Mouse (Mus musculus) embryonic facial prominence, embryonic 14.5 days (tissue): Measurements from ENCODE around the gene Cacna1i. TPM values are rescaled to one million over a fixed set of nuclear protein-coding genes. Genes with fewer than 3 reads are reported as not detected.
A peak's percentile ranks its signal among the peaks of the same experiment; 100 is the strongest.

Experiments used
- ATAC-seq: fragments of 200-750 bp; cut with Nextera tagmentation; 2 replicates; pipeline ENCODE4 v1.8.0; 2017; ENCODE audit warnings: low read depth, moderate number of reproducible peaks, moderate TSS enrichment
- DNase-seq: peaks from one replicate; pipeline ENCODE4 v3.0.0-alpha.2; 2015; ENCODE audit warnings: low spot score
- H3K27ac ChIP-seq: fragments of 300-500 bp; sonication (generic); replicated peaks from 2 replicates; pipeline ENCODE4 v1.5.1; 2014; ENCODE audit warnings: low read depth, mild to moderate bottlenecking, low read length, moderate library complexity
- H3K27me3 ChIP-seq: fragments of 300-500 bp; sonication (generic); replicated peaks from 2 replicates; pipeline ENCODE4 v1.6.1; 2014; ENCODE audit warnings: low read length; ENCODE audit not compliant: control insufficient read depth, insufficient read depth
- H3K36me3 ChIP-seq: fragments of 300-500 bp; sonication (generic); 2 replicates; pipeline ENCODE4 v1.6.1; 2014; ENCODE audit warnings: low read length, mixed read lengths; ENCODE audit not compliant: control insufficient read depth, insufficient read depth
- H3K4me1 ChIP-seq: fragments of 300-500 bp; sonication (generic); 2 replicates; pipeline ENCODE4 v1.6.1; 2014; ENCODE audit warnings: antibody characterized with exemption, low read length; ENCODE audit not compliant: control insufficient read depth, insufficient read depth
- H3K4me2 ChIP-seq: fragments of 300-500 bp; sonication (generic); 2 replicates; pipeline ENCODE4 v1.6.1; 2014; ENCODE audit warnings: low read depth, mild to moderate bottlenecking, low read length, moderate library complexity, mixed read lengths
- H3K4me3 ChIP-seq: fragments of 300-500 bp; sonication (generic); 2 replicates; pipeline ENCODE4 v1.5.1; 2014; ENCODE audit warnings: low read depth, mild to moderate bottlenecking, low read length
- H3K9ac ChIP-seq: fragments of 300-500 bp; sonication (generic); 2 replicates; pipeline ENCODE4 v1.6.1; 2014; ENCODE audit warnings: low read depth, mild to moderate bottlenecking, low read length, moderate library complexity, mixed read lengths
- H3K9me3 ChIP-seq: fragments of 300-500 bp; sonication (generic); 2 replicates; pipeline ENCODE4 v1.6.1; 2016; ENCODE audit warnings: low read length; ENCODE audit not compliant: control insufficient read depth
- WGBS: fragments of 180-500 bp; shearing (Covaris S2); extraction: QIAGEN DNeasy Blood & Tissue Kit; methylation state at CpG from one replicate; pipeline ENCODE4 v1.1.7; 2014; 5-methylcytosine and 5-hydroxymethylcytosine counted together
- polyA plus RNA-seq: library from polyadenylated mRNA; unstranded; fragments of >200 nt; fragmentation: Nextera tagmentation; extraction: Ambion mirVana; gene quantifications from 2 replicates; pipeline ENCODE4 v1.2.1, GENCODE M21; 2014

The Cacna1i gene
- polyA plus RNA-seq, result 0.04 and 0.06 TPM in 2 replicates

- peak; percentile 19 for DNase-seq
- peak; percentile 37; the same call in 1 of the 2 replicates for ATAC-seq
- Histone ChIP-seq H3K9ac (no peak within 1 kb of the TSS), H3K36me3 (no peaks in the 10 kb centered on the region), H3K27ac (no peak within 1 kb of the TSS), H3K4me2 (peak within 1 kb of the TSS; percentile 92), H3K9me3 (no peaks in the 10 kb centered on the region), H3K27me3 (peaks cover 73% of the 10 kb centered on the region), H3K4me1 (no peaks in the 10 kb centered on the region), H3K4me3 (peak within 1 kb of the TSS; percentile 51)
- under 1% methylated on average over 33 of the region's 50 CpGs for WGBS
Measured at GRCm38 (mm10) chr15:80286851-80287415, at the start of gene Cacna1i. Gene Cacna1i, plus strand, starts transcription at chr15:80287238.

GRCm38 (mm10) chr15:80248135-80248534, 38.9 kb upstream of the Cacna1i start:
- Histone ChIP-seq H3K9me3 (no peaks in the 10 kb centered on the region), H3K36me3 (peaks cover 82% of the 10 kb centered on the region), H3K4me3 (no peak overlapping the region), H3K9ac (no peak overlapping the region), H3K27ac (no peak overlapping the region), H3K4me1 (no peaks in the 10 kb centered on the region), H3K4me2 (no peak overlapping the region), H3K27me3 (no peaks in the 10 kb centered on the region)
- no peak for DNase-seq
- 93% methylated on average over 12 of the region's 12 CpGs for WGBS
- no peak for ATAC-seq

DNA sequence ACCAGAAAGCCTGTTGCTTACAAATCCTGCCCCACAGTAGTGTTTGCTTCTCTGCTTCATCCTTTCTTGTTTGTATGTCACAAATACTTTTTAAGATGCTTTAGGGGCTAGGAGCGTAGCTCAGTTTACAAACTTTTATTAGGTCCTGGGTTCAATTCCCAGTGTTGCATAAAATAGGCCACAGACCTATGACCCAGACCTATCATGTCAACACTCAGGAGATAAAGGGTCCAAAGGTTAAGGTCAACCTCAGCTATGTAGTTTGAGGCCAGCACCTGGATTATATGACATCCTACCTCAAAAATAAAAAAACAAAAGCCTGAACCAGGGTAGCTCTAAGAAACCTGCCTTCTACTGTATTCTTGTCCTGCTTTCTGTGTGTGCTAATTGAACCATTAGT, 38.4 kb upstream of the Cacna1i start:
- DNase-seq (no peak), ATAC-seq (no peak)
- 94% methylated on average over 1 of the region's 1 CpGs for WGBS
- H3K4me3 ChIP-seq, result no peak overlapping the region
- no peaks in the 10 kb centered on the region for H3K9me3 ChIP-seq
- H3K27me3 ChIP-seq, result no peaks in the 10 kb centered on the region
- no peak overlapping the region for H3K4me2 ChIP-seq
- no peak overlapping the region for H3K27ac ChIP-seq
- no peaks in the 10 kb centered on the region for H3K4me1 ChIP-seq
- H3K36me3 ChIP-seq, result peaks cover 78% of the 10 kb centered on the region
- no peak overlapping the region for H3K9ac ChIP-seq

- Histone ChIP-seq H3K9ac (no peak overlapping the region), H3K4me2 (no peak overlapping the region), H3K27ac (no peak overlapping the region), H3K27me3 (no peaks in the 10 kb centered on the region), H3K4me1 (peaks cover 6% of the 10 kb centered on the region; the same call in 1 of the 2 replicates), H3K4me3 (no peak overlapping the region), H3K36me3 (peaks cover 67% of the 10 kb centered on the region), H3K9me3 (no peaks in the 10 kb centered on the region)
- 95% methylated on average over 10 of the region's 10 CpGs for WGBS
- DNase-seq (no peak), ATAC-seq (no peak)
Measured at GRCm38 (mm10) chr15:80249672-80250071, 37.4 kb upstream of the Cacna1i start.

- DNase-seq (no peak), ATAC-seq (no peak)
- Histone ChIP-seq H3K27me3 (no peaks in the 10 kb centered on the region), H3K36me3 (peaks cover 62% of the 10 kb centered on the region), H3K4me1 (peaks cover 6% of the 10 kb centered on the region; the same call in 1 of the 2 replicates), H3K9ac (no peak overlapping the region), H3K9me3 (no peaks in the 10 kb centered on the region), H3K4me2 (no peak overlapping the region), H3K4me3 (no peak overlapping the region), H3K27ac (no peak overlapping the region)
- WGBS, result 90% methylated on average over 6 of the region's 6 CpGs
Measured at GRCm38 (mm10) chr15:80250586-80250985, 36.5 kb upstream of the Cacna1i start.

DNA sequence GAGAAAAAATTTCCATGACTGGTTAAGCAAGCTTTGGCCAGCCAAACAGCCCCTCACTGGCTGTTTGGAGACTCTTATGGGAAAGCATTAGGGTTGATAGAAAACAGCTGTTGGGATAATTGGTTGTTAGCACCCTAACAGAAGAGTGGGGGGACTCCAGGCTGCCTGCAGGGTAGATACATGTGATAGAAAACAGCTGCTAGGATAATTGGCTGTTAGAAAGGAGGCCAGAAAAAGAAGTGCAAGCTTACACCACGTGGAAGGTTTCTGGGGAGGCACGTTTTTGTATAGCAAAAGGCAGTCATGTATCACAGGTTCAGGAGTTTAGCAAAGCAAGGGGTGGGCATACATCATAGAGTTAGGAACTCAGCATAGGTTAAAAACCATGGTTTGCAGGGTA, 33.5 kb upstream of the Cacna1i start:
- Histone ChIP-seq H3K9ac (no peak overlapping the region), H3K9me3 (no peaks in the 10 kb centered on the region), H3K4me2 (peak overlapping the region; percentile 94; the same call in 1 of the 2 replicates), H3K27ac (peak overlapping the region; percentile 94), H3K4me3 (no peak overlapping the region), H3K36me3 (peaks cover 60% of the 10 kb centered on the region), H3K27me3 (no peaks in the 10 kb centered on the region), H3K4me1 (peaks cover 13% of the 10 kb centered on the region)
- DNase-seq (peak; percentile 89), ATAC-seq (no peak)
- 12% methylated on average over 2 of the region's 2 CpGs for WGBS

DNA sequence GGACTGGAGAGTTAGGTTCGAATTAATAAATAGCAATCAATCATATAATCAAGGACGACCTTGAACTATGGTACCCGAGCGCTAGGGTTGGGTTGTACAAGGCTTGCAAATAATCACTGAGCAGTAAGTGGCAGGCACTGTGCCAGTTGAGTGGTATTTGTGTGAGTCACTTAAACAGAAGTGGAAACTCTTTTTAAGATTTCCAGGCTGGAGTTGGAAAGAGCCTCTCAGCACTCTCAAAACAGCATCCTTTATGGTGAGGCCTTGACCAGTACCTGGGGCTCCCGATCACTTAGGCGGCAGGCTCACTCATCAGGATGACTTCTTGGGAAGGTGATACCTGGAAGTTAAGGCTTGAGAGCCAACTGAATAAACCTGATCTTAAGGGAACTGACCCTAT, 32.8 kb upstream of the Cacna1i start:
- H3K4me2 ChIP-seq, result peak overlapping the region; percentile 94
- H3K4me1 ChIP-seq, result peaks cover 13% of the 10 kb centered on the region
- no peaks in the 10 kb centered on the region for H3K27me3 ChIP-seq
- peak overlapping the region; percentile 69 for H3K9ac ChIP-seq
- no peak for ATAC-seq
- H3K36me3 ChIP-seq, result peaks cover 58% of the 10 kb centered on the region
- H3K27ac ChIP-seq, result peak overlapping the region; percentile 94
- H3K4me3 ChIP-seq, result peak overlapping the region; percentile 96
- H3K9me3 ChIP-seq, result no peaks in the 10 kb centered on the region
- peak; percentile 63 for DNase-seq
- WGBS, result 41% methylated on average over 6 of the region's 6 CpGs

GRCm38 (mm10) chr15:80254847-80255645, 32.0 kb upstream of the Cacna1i start, which contains the start of gene Atf4:
Gene Atf4, plus strand, starts transcription at chr15:80255184.
- peak within 1 kb of the TSS; percentile 96 for H3K4me3 ChIP-seq
- 0% methylated on average over 50 of the region's 62 CpGs for WGBS
- peak within 1 kb of the TSS; percentile 94 for H3K4me2 ChIP-seq
- peak; percentile 100 for DNase-seq
- H3K27me3 ChIP-seq, result no peaks in the 10 kb centered on the region
- peak within 1 kb of the TSS; percentile 100 for H3K9ac ChIP-seq
- ATAC-seq, result peak; percentile 95
- H3K4me1 ChIP-seq, result peaks cover 13% of the 10 kb centered on the region
- peaks cover 58% of the 10 kb centered on the region for H3K36me3 ChIP-seq
- no peaks in the 10 kb centered on the region for H3K9me3 ChIP-seq
- peak within 1 kb of the TSS; percentile 94 for H3K27ac ChIP-seq
